Mouse (Mus musculus): ENCODE measurements at regions not wholly inside any gene's neighbourhood (a gene's known extent, or its start where the extent isn't known, plus 50 kb on each side); places are given as distances from the start of the nearest gene placed in this dataset.

- WGBS = 81% methylated on average over 1 of the region's 1 CpGs
These were observed 206.2 kb upstream of the Plpp4 start for GRCm38 (mm10) chr7:129050675-129051074.

GRCm38 (mm10) chr7:129066891-129067290 is 189.9 kb upstream of the Plpp4 start:
- Histone ChIP-seq H3K27me3 (ENCODE audit: control insufficient read depth, insufficient read depth, low read length) (no peaks in the 10 kb centered on the region), H3K4me3 (ENCODE audit: low read depth, low read length) (no peak overlapping the region), H3K4me2 (ENCODE audit: low read depth, low read length) (no peak overlapping the region), H3K36me3 (replicated peaks; ENCODE audit: control insufficient read depth, insufficient read depth, low read depth, low read length) (no peaks in the 10 kb centered on the region), H3K9me3 (replicated peaks; ENCODE audit: control insufficient read depth, low read length) (no peaks in the 10 kb centered on the region), H3K9ac (replicated peaks; ENCODE audit: low read length) (no peak overlapping the region), H3K4me1 (ENCODE audit: control insufficient read depth, insufficient read depth, low read length) (no peaks in the 10 kb centered on the region), H3K27ac (replicated peaks; ENCODE audit: low read depth, low read length) (no peak overlapping the region)
- WGBS = 76% methylated on average over 2 of the region's 2 CpGs
- DNase-seq (ENCODE audit: low spot score) = no peak
- ATAC-seq (replicated peaks; ENCODE audit: insufficient number of reproducible peaks, low FRiP score, low TSS enrichment, low read depth) = no peak

More at GRCm38 (mm10) chr7:129050675-129051074, 206.2 kb upstream of the Plpp4 start:
- H3K9me3 ChIP-seq (replicated peaks; ENCODE audit: control insufficient read depth, low read length) = no peaks in the 10 kb centered on the region
- no peaks in the 10 kb centered on the region for H3K27me3 ChIP-seq (ENCODE audit: control insufficient read depth, insufficient read depth, low read length)
- no peak overlapping the region for H3K4me3 ChIP-seq (ENCODE audit: low read depth, low read length)
- H3K9ac ChIP-seq (replicated peaks; ENCODE audit: low read length) = no peak overlapping the region
- no peaks in the 10 kb centered on the region for H3K4me1 ChIP-seq (ENCODE audit: control insufficient read depth, insufficient read depth, low read length)
- H3K27ac ChIP-seq (replicated peaks; ENCODE audit: low read depth, low read length) = no peak overlapping the region
- no peaks in the 10 kb centered on the region for H3K36me3 ChIP-seq (replicated peaks; ENCODE audit: control insufficient read depth, insufficient read depth, low read depth, low read length)
- no peak for DNase-seq (ENCODE audit: low spot score)
- no peak overlapping the region for H3K4me2 ChIP-seq (ENCODE audit: low read depth, low read length)
- no peak for ATAC-seq (replicated peaks; ENCODE audit: insufficient number of reproducible peaks, low FRiP score, low TSS enrichment, low read depth)

GRCm38 (mm10) chr7:129068137-129068536 is 188.7 kb upstream of the Plpp4 start:
- H3K27ac ChIP-seq (replicated peaks; ENCODE audit: low read depth, low read length) = no peak overlapping the region
- no peaks in the 10 kb centered on the region for H3K9me3 ChIP-seq (replicated peaks; ENCODE audit: control insufficient read depth, low read length)
- DNase-seq (ENCODE audit: low spot score) (no peak), ATAC-seq (replicated peaks; ENCODE audit: insufficient number of reproducible peaks, low FRiP score, low TSS enrichment, low read depth) (no peak)
- no peak overlapping the region for H3K4me2 ChIP-seq (ENCODE audit: low read depth, low read length)
- no peak overlapping the region for H3K9ac ChIP-seq (replicated peaks; ENCODE audit: low read length)
- H3K36me3 ChIP-seq (replicated peaks; ENCODE audit: control insufficient read depth, insufficient read depth, low read depth, low read length) = no peaks in the 10 kb centered on the region
- H3K27me3 ChIP-seq (ENCODE audit: control insufficient read depth, insufficient read depth, low read length) = no peaks in the 10 kb centered on the region
- no peak overlapping the region for H3K4me3 ChIP-seq (ENCODE audit: low read depth, low read length)
- no peaks in the 10 kb centered on the region for H3K4me1 ChIP-seq (ENCODE audit: control insufficient read depth, insufficient read depth, low read length)
- 96% methylated on average over 4 of the region's 4 CpGs for WGBS

- Histone ChIP-seq H3K27ac (replicated peaks; ENCODE audit: low read depth, low read length) (no peak overlapping the region), H3K4me2 (ENCODE audit: low read depth, low read length) (no peak overlapping the region), H3K4me3 (ENCODE audit: low read depth, low read length) (no peak overlapping the region), H3K4me1 (ENCODE audit: control insufficient read depth, insufficient read depth, low read length) (no peaks in the 10 kb centered on the region), H3K9ac (replicated peaks; ENCODE audit: low read length) (no peak overlapping the region), H3K27me3 (ENCODE audit: control insufficient read depth, insufficient read depth, low read length) (no peaks in the 10 kb centered on the region), H3K9me3 (replicated peaks; ENCODE audit: control insufficient read depth, low read length) (no peaks in the 10 kb centered on the region), H3K36me3 (replicated peaks; ENCODE audit: control insufficient read depth, insufficient read depth, low read depth, low read length) (no peaks in the 10 kb centered on the region)
- WGBS = 87% methylated on average over 6 of the region's 6 CpGs
- no peak for ATAC-seq (replicated peaks; ENCODE audit: insufficient number of reproducible peaks, low FRiP score, low TSS enrichment, low read depth)
- DNase-seq (ENCODE audit: low spot score) = no peak
These were observed 177.0 kb upstream of the Plpp4 start for GRCm38 (mm10) chr7:129079786-129080185.

GRCm38 (mm10) chr7:129091441-129091840 is 165.4 kb upstream of the Plpp4 start:
- Histone ChIP-seq H3K9me3 (replicated peaks; ENCODE audit: control insufficient read depth, low read length) (no peaks in the 10 kb centered on the region), H3K27me3 (ENCODE audit: control insufficient read depth, insufficient read depth, low read length) (no peaks in the 10 kb centered on the region), H3K4me2 (ENCODE audit: low read depth, low read length) (no peak overlapping the region), H3K4me1 (ENCODE audit: control insufficient read depth, insufficient read depth, low read length) (no peaks in the 10 kb centered on the region), H3K4me3 (ENCODE audit: low read depth, low read length) (no peak overlapping the region), H3K36me3 (replicated peaks; ENCODE audit: control insufficient read depth, insufficient read depth, low read depth, low read length) (no peaks in the 10 kb centered on the region), H3K27ac (replicated peaks; ENCODE audit: low read depth, low read length) (no peak overlapping the region), H3K9ac (replicated peaks; ENCODE audit: low read length) (no peak overlapping the region)
- ATAC-seq (replicated peaks; ENCODE audit: insufficient number of reproducible peaks, low FRiP score, low TSS enrichment, low read depth) (no peak), DNase-seq (ENCODE audit: low spot score) (no peak)
- 51% methylated on average over 4 of the region's 4 CpGs for WGBS

GRCm38 (mm10) chr7:129096374-129097069 is 160.3 kb upstream of the Plpp4 start:
- H3K4me1 ChIP-seq (ENCODE audit: control insufficient read depth, insufficient read depth, low read length) = no peaks in the 10 kb centered on the region
- 61% methylated on average over 3 of the region's 3 CpGs for WGBS
- H3K9me3 ChIP-seq (replicated peaks; ENCODE audit: control insufficient read depth, low read length) = no peaks in the 10 kb centered on the region
- H3K27me3 ChIP-seq (ENCODE audit: control insufficient read depth, insufficient read depth, low read length) = no peaks in the 10 kb centered on the region
- no peak overlapping the region for H3K4me2 ChIP-seq (ENCODE audit: low read depth, low read length)
- H3K27ac ChIP-seq (replicated peaks; ENCODE audit: low read depth, low read length) = no peak overlapping the region
- DNase-seq (ENCODE audit: low spot score) (no peak), ATAC-seq (replicated peaks; ENCODE audit: insufficient number of reproducible peaks, low FRiP score, low TSS enrichment, low read depth) (no peak)
- H3K4me3 ChIP-seq (ENCODE audit: low read depth, low read length) = no peak overlapping the region
- no peak overlapping the region for H3K9ac ChIP-seq (replicated peaks; ENCODE audit: low read length)
- H3K36me3 ChIP-seq (replicated peaks; ENCODE audit: control insufficient read depth, insufficient read depth, low read depth, low read length) = no peaks in the 10 kb centered on the region

- H3K27me3 ChIP-seq (ENCODE audit: control insufficient read depth, insufficient read depth, low read length) = no peaks in the 10 kb centered on the region
- WGBS = 49% methylated on average over 4 of the region's 4 CpGs
- no peak overlapping the region for H3K4me2 ChIP-seq (ENCODE audit: low read depth, low read length)
- no peak overlapping the region for H3K27ac ChIP-seq (replicated peaks; ENCODE audit: low read depth, low read length)
- ATAC-seq (replicated peaks; ENCODE audit: insufficient number of reproducible peaks, low FRiP score, low TSS enrichment, low read depth) = no peak
- no peak for DNase-seq (ENCODE audit: low spot score)
- no peaks in the 10 kb centered on the region for H3K4me1 ChIP-seq (ENCODE audit: control insufficient read depth, insufficient read depth, low read length)
- H3K9me3 ChIP-seq (replicated peaks; ENCODE audit: control insufficient read depth, low read length) = no peaks in the 10 kb centered on the region
- no peaks in the 10 kb centered on the region for H3K36me3 ChIP-seq (replicated peaks; ENCODE audit: control insufficient read depth, insufficient read depth, low read depth, low read length)
- no peak overlapping the region for H3K9ac ChIP-seq (replicated peaks; ENCODE audit: low read length)
- no peak overlapping the region for H3K4me3 ChIP-seq (ENCODE audit: low read depth, low read length)
These were observed 154.4 kb upstream of the Plpp4 start for GRCm38 (mm10) chr7:129102437-129102836.

GRCm38 (mm10) chr7:129134176-129134575 is 122.7 kb upstream of the Plpp4 start:
- H3K9ac ChIP-seq (replicated peaks; ENCODE audit: low read length) = no peak overlapping the region
- H3K4me1 ChIP-seq (ENCODE audit: control insufficient read depth, insufficient read depth, low read length) = peaks cover 2% of the 10 kb centered on the region; the same call in 1 of the 2 replicates
- H3K9me3 ChIP-seq (replicated peaks; ENCODE audit: control insufficient read depth, low read length) = no peaks in the 10 kb centered on the region
- no peaks in the 10 kb centered on the region for H3K27me3 ChIP-seq (ENCODE audit: control insufficient read depth, insufficient read depth, low read length)
- H3K27ac ChIP-seq (replicated peaks; ENCODE audit: low read depth, low read length) = no peak overlapping the region
- ATAC-seq (replicated peaks; ENCODE audit: insufficient number of reproducible peaks, low FRiP score, low TSS enrichment, low read depth) = no peak
- no peaks in the 10 kb centered on the region for H3K36me3 ChIP-seq (replicated peaks; ENCODE audit: control insufficient read depth, insufficient read depth, low read depth, low read length)
- DNase-seq (ENCODE audit: low spot score) = no peak
- H3K4me2 ChIP-seq (ENCODE audit: low read depth, low read length) = no peak overlapping the region
- no peak overlapping the region for H3K4me3 ChIP-seq (ENCODE audit: low read depth, low read length)
